Mouse (Mus musculus): ENCODE results near the gene Zfp867.
A peak's percentile ranks its signal among the peaks of the same experiment; 100 is the strongest.

The Zfp867 gene

GRCm38 (mm10) chr11:59472326-59472677, at the start of gene Zfp867:
Gene Zfp867, minus strand, starts transcription at chr11:59472474.
- peak; percentile 92 for DNase-seq (ENCODE audit: low read depth, low spot score)

GRCm38 (mm10) chr11:59519741-59520495, 47.6 kb upstream of the Zfp867 start:
- no peak for DNase-seq (ENCODE audit: low read depth, low spot score)

GRCm38 (mm10) chr11:59518226-59518625, 46.0 kb upstream of the Zfp867 start:
- DNase-seq (ENCODE audit: low read depth, low spot score) = peak; percentile 47

GRCm38 (mm10) chr11:59517441-59517840, 45.2 kb upstream of the Zfp867 start:
- DNase-seq (ENCODE audit: low read depth, low spot score) = no peak

GRCm38 (mm10) chr11:59514789-59515188, 42.5 kb upstream of the Zfp867 start:
- no peak for DNase-seq (ENCODE audit: low read depth, low spot score)

- no peak for DNase-seq (ENCODE audit: low read depth, low spot score)
Observed at GRCm38 (mm10) chr11:59514381-59514780, 42.1 kb upstream of the Zfp867 start.

GRCm38 (mm10) chr11:59513556-59513955, 41.3 kb upstream of the Zfp867 start:
- DNase-seq (ENCODE audit: low read depth, low spot score) = no peak

GRCm38 (mm10) chr11:59512733-59513132, 40.5 kb upstream of the Zfp867 start:
- no peak for DNase-seq (ENCODE audit: low read depth, low spot score)

GRCm38 (mm10) chr11:59511558-59511957, 39.3 kb upstream of the Zfp867 start:
- no peak for DNase-seq (ENCODE audit: low read depth, low spot score)

- DNase-seq (ENCODE audit: low read depth, low spot score) = no peak
Observed at GRCm38 (mm10) chr11:59506713-59507074, 34.4 kb upstream of the Zfp867 start.

GRCm38 (mm10) chr11:59505839-59506712, 33.8 kb upstream of the Zfp867 start:
- peak; percentile 88 for DNase-seq (ENCODE audit: low read depth, low spot score)

- peak; percentile 74 for DNase-seq (ENCODE audit: low read depth, low spot score)
Observed at GRCm38 (mm10) chr11:59505351-59505838, 33.1 kb upstream of the Zfp867 start.

- no peak for DNase-seq (ENCODE audit: low read depth, low spot score)
Observed at GRCm38 (mm10) chr11:59501978-59502700, 29.9 kb upstream of the Zfp867 start.

- peak; percentile 12 for DNase-seq (ENCODE audit: low read depth, low spot score)
Observed at GRCm38 (mm10) chr11:59497747-59498146, 25.5 kb upstream of the Zfp867 start.

GRCm38 (mm10) chr11:59496672-59497310, 24.5 kb upstream of the Zfp867 start:
- DNase-seq (ENCODE audit: low read depth, low spot score) = no peak

- DNase-seq (ENCODE audit: low read depth, low spot score) = no peak
Observed at GRCm38 (mm10) chr11:59486222-59486621, 13.9 kb upstream of the Zfp867 start.

- no peak for DNase-seq (ENCODE audit: low read depth, low spot score)
Observed at GRCm38 (mm10) chr11:59485641-59486040, 13.4 kb upstream of the Zfp867 start.

GRCm38 (mm10) chr11:59483212-59483611, 10.9 kb upstream of the Zfp867 start:
- DNase-seq (ENCODE audit: low read depth, low spot score) = peak; percentile 72

- DNase-seq (ENCODE audit: low read depth, low spot score) = no peak
Observed at GRCm38 (mm10) chr11:59477240-59477639, 5.0 kb upstream of the Zfp867 start.

- DNase-seq (ENCODE audit: low read depth, low spot score) = peak; percentile 21
Observed at GRCm38 (mm10) chr11:59471413-59472325, 605 bp downstream of the Zfp867 start.

All from CD4-positive, CD25-positive, alpha-beta regulatory T cell, adult 2 months (primary cell).